Mouse (Mus musculus) adrenal gland (tissue): ENCODE measurements around the gene Ptpn9.

ENCODE experiments used
- intact Hi-C: fragments of 180-260 bp; cut with DNase I; formaldehyde crosslinking; loops from one replicate; pipeline ENCODE4 v1.15.1; 2025

Ptpn9 gene

DNA sequence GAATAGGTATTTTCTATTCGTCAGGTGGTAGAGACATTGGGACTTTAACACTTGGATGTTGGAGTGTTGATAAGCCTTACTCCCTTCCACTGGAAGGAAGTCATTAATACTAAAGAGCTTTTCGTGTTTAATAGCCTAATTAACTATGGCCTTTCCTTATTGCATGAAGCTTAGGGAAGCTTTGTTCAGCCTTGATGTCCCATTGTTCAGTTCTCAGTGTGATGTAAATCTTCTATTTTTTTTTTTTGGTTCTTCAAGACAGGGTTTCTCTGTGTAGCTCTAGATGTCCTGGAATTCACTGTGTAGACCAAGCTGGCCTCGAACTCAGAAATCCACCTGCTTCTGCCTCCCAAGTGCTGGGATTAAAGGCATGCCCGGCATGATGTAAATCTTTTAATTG, 18.2 kb downstream of the Ptpn9 start:
- intact Hi-C loops: no loop called here

GRCm38 (mm10) chr9:57013756-57014155, 19.0 kb downstream of the Ptpn9 start:
- intact Hi-C loops: no loop called here

DNA sequence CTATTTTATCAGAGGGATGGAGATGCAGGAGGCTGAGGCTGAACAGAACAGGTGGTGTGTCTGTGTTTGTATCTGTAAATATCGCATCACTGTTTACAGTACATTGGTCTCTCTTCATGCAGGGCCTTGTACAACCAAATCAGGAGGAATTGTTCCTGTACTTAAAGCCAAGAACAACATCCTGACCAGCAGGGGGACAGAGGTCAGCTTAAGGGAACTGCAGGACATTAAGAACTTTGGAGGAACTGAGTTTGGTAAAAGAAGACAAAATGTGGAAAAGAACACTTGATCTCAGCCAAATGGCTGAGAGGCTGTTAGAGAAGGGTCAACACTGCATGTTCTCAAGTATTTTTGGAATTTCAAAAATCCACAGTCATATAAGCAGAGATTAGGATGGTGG, 20.0 kb downstream of the Ptpn9 start:
- intact Hi-C loops: no loop called here

- intact Hi-C loops: no loop called here
These were observed 22.9 kb downstream of the Ptpn9 start for GRCm38 (mm10) chr9:57017631-57018030.

DNA sequence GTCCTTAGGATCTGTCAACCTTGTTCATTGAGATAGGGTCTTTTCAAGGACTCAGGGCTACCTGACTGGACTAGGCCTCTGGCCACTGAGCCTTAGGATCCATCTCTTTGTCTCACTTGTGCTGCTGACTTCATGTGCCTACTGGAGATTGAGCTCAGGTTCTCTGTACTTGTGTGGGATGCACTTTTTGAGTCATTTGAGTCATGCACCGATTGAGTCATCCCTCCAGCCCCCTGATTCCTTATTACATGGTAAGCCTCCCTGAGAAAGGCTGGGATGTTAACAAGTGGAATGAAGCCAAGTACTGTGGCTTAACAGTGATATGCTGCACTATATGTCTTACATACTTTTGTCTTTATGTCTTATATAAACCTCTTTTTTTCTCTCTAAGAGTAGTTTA, 37.0 kb downstream of the Ptpn9 start:
- intact Hi-C loops: no loop called here

DNA sequence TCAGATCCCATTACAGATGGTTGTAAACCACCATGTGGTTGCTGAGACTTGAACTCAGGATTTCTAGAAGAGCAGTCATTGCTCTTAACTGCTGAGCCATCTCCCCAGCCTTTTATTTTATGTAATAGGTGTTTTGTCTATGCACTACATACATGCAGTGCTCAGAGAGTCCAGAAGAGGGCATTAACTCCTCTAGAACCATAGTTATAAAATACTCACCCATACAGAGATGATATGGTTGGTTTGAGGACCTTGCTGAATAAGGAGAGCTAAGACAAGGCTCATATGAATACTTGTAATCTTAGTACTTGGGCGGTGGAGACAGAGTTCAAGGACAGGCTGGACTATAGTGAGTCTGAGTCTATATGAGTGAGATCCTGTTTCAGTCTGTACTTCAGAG, 61.5 kb downstream of the Ptpn9 start:
- intact Hi-C loops: loop anchor here (5.0 kb wide), 1 partner anchor 76 kb away; the partner anchor contains the start of gene Man2c1

- intact Hi-C loops: loop anchor here (10.0 kb wide), 1 partner anchor 51 kb away; no protein-coding TSS in a partner anchor
These were observed 69.4 kb downstream of the Ptpn9 start for GRCm38 (mm10) chr9:57064164-57064563.

DNA sequence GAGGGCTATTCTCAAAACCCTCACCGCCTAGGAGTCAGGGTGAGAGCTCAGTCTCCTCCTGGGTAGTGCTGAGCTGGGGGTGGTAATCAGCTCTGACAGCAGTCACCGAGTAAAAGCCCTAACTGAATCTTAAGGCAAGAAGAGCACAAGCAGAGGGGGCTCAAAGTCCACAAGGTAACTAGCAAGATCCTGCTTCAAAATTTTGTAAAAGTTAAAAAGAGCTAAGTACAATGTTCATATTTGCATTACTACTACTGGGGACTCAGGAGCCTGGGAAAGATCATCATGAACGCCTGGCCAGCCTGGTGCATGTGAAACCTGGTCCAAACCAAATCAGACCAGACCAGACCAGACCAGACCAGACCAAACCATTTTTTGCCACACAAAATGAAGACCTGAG, 73.5 kb downstream of the Ptpn9 start:
- intact Hi-C loops: loop anchor here (10.0 kb wide), 1 partner anchor 47 kb away; no protein-coding TSS in a partner anchor

GRCm38 (mm10) chr9:57070262-57070661, 75.5 kb downstream of the Ptpn9 start:
- intact Hi-C loops: loop anchor here (5.0 kb wide), 1 partner anchor 62 kb away; the partner anchor contains the start of gene Man2c1

GRCm38 (mm10) chr9:57070800-57071545, 76.2 kb downstream of the Ptpn9 start:
- intact Hi-C loops: loop anchor here (5.0 kb wide), 1 partner anchor 61 kb away; the partner anchor contains the start of gene Man2c1

DNA sequence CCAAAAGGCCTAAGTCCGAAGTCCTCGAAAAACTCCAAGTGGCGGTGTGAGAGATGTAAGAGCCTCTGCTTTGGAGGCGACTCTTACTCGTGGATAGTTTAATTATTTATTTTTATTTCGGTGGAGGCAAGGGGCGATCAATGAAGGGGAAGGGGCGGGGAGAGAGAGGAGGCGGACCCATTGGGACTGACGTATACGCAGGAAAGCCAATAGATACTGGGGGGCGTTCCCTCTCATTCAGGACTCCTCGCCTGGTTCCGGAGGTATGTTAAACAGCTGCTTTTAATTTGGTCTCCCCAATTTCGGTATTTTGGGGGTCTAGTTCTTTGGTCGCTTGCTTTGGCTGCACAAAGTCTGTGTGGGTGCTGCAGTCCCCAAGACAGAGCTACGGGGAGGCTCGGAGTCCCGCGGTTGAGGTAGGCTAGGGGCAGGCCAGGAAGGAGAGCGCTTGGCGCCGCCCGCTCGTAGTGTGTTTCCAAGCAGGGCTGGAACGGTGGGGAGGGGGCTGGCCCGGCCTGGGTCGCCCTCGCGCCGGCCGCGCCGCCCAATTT, 77.2 kb downstream of the Ptpn9 start, which contains the start of gene Sin3a:
Sin3a (plus strand) TSS at position 240 of the 551 bp plus-strand sequence.
- intact Hi-C loops: loop anchor here (5.0 kb wide), 1 partner anchor 60 kb away; the partner anchor contains the start of gene Man2c1

DNA sequence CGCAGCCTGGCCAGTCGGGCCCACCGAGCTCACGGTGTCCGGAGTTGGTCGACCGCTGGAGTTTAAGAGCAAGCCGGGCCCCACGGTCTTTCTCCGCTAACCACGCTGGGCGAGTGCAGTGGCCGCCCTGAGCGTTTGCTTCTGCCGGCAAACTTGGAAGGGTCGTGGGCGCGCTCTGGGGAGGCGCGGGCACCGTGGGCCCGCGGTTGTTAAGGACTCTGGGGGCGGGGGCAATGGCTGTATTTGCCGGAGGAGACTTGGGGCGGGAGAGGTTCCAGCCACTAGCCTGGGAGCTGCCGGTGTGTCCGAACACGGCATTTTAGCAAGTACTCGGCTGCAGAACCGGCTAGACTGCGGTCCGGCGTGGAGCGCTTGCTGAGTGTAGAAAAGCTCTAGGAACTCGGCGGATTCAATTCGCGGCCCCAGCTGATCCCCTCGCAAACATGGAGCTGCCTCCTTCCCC, 77.8 kb downstream of the Ptpn9 start:
- intact Hi-C loops: loop anchor here (5.0 kb wide), 1 partner anchor 60 kb away; the partner anchor contains the start of gene Man2c1

GRCm38 (mm10) chr9:57072989-57073789, 78.5 kb downstream of the Ptpn9 start:
- intact Hi-C loops: loop anchor here (5.0 kb wide), 1 partner anchor 59 kb away; the partner anchor contains the start of gene Man2c1

DNA sequence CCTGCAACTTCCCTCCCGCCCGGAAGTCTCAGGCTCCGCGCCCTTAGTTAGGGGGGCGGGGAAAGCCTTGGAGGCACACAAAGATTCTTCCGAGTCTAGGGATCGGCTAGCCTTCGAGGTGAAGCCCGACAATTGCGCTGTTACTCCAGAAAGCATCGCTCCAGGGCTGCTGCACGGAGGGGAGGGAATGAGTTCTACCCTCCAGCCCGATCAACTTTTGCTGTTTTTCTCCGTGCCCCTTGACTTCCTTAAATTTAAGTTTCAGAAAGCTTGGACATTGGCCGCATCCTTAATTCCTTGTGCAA, 79.0 kb downstream of the Ptpn9 start:
- intact Hi-C loops: loop anchor here (5.0 kb wide), 1 partner anchor 59 kb away; the partner anchor contains the start of gene Man2c1

- intact Hi-C loops: loop anchor here (5.0 kb wide), 1 partner anchor 58 kb away; the partner anchor contains the start of gene Man2c1
These were observed 79.6 kb downstream of the Ptpn9 start for GRCm38 (mm10) chr9:57074171-57074821.

- intact Hi-C loops: loop anchor here (5.0 kb wide), 1 partner anchor 57 kb away; the partner anchor contains the start of gene Man2c1
These were observed 80.3 kb downstream of the Ptpn9 start for GRCm38 (mm10) chr9:57074822-57075603.

- intact Hi-C loops: no loop called here
These were observed 81.1 kb downstream of the Ptpn9 start for GRCm38 (mm10) chr9:57075681-57076381.

DNA sequence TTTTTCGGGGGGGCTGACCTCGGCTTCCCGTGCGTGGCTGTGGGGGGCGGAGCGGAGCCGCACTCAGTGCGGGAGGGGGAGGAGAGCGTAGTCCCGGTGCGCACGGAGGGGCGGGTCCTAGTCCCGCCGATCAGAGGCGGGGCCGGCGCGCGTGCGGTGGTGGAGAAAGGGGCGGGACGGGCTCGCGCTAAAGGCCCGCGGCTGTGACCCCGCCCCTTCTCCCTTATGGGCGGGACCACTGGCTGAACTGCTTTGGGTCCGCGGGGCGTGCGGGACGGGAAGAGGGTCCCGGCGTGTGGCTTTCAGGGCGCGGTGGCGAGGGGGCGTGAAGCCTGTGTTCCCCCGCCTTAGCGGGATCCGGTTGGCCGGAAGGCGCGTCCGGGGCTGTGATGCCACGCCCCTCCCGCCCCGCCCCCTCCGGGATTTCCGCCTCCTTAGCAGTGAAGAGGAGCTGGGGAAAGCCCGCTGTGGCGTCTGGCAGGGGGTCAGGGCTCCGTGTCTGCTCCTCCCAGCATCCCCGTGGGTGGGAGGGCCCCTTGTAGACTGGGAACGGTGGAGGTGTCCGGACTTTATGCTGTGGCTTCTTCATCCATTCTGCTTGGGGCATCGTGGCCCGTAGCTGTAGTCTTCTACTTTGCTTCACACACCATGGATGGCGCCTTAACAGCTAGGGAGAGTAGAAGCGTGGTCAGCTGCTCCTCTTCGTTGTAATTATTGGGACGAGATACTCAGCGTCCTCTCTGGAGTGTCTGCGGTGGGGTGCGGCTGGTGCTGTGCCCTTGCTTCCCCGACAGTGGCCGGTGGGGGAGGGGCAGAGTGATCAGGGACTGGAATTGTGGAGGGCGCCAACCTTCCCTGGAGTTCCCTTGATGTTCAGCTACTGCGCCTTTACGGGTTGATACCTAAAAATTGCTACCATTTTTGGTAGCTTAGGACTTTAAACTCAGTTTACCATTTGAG, 82.3 kb downstream of the Ptpn9 start:
- intact Hi-C loops: no loop called here
